Mouse (Mus musculus) left cerebral cortex, adult 11 months (tissue): ENCODE results near the gene Nfx1.

ENCODE experiments used
- DNase-seq: peaks from one replicate; pipeline ENCODE4 v3.0.0; 2022; ENCODE audit warnings: low spot score

Gene Nfx1

GRCm38 (mm10) chr4:41047524-41048271 lies 77.0 kb downstream of the Nfx1 start, which contains the start of gene Aqp7:
Gene Aqp7 (minus strand): TSS chr4:41048139.
- DNase-seq: no peak

GRCm38 (mm10) chr4:41048926-41049325 lies 78.2 kb downstream of the Nfx1 start:
- no peak for DNase-seq

DNA sequence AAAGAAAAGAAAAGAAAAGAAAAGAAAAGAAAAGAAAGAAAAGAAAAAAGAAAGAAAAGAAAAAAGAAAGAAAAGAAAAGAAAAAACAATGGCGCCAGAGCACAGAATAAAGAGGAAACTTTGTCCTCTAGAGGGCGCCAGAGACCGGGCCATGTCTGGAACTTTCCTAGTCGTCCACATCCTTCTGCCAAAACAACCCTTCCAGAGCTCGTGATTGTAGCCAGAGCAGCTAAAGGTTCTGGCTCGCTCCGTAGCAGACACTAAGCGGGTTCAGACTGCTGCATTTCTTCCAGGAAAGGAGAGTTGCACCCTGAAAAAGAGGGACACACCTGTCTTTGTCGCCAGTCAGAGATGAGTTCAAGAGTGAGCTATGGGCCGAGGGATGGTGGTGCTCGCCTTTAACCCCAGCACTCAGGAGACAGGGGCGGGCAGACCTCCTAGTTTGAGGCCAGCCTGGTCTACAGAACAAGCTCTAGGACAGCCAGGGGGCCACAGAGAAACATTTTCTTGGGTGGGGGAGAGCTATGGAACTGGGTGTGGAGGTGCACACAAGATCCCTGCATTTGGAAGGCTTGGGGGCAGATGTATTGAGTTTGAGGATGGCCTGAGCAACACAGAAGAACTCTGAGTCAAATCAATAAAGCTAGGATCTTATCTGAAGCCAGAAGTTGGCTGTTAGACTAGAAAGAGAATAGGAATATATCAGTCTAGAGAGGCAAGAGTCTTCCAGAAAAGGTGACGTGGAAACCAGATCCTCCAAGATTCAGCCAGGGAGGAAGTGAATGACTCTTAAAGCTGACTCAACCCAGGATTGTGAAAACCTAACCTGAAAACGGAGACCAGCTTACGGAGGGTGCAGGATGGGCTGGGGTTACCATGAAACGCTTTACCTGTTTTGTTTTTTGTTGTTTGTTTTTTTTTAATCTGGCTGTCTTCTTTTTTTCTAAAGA lies 80.3 kb downstream of the Nfx1 start:
- peak; percentile 57 for DNase-seq

DNA sequence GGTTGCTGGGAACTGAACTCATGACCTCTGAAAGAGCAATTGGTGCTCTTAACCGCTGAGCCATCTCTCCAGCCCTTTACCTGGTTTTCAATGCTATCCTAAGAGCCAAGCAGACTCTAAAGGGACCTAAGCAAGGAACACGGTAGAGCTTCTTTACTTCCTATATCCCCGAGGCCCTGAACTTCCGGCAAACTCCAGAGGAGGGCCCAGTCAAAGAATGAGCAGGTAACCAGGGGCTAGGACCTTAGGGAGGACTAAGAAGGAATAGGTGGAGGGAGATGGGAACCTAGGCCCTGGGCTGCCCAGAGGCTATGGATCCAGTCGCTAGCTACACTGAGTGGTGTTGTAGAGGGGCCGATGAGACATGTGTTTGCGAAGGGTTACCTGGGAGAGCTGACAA lies 81.1 kb downstream of the Nfx1 start:
- no peak for DNase-seq

DNA sequence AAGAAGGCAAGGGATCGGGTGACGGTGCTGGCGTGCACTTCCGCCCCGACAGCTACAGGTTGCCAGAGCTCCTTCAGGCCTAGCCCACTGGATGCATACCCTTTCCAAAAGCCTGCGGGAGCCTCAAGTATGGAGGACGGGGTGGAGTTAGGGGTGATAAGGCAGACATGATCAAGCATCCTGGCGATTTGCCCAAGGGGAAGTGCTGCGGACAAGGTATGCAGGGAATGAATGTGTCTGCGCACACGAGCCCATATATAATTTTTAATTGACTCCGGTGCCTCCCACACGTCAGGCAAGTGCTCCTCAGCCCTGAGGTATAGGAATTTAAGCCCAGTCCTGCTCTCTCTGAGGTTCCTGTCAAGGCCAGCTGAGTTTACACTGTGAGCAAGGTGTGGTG lies 84.4 kb downstream of the Nfx1 start:
- DNase-seq: no peak

DNA sequence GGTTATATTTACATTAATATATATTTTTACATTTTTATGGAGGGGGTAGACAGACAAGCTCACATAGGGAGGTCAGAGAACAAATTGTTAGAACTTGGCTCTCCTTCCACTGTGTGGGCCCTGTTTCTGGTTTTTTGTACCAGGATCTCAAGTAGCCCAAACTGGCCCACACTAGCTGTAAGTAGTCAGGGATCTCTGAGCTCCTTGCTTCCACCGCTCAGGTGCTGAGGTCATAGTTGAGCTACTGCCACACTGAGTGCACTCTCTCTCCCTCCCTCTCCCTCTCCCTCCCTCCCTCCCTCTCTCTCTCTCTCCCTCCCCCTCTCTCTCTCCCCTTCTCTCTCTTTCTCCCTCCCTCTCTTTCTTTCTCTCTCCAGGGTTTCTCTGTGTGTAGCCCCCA lies 85.5 kb downstream of the Nfx1 start:
- no peak for DNase-seq

DNA sequence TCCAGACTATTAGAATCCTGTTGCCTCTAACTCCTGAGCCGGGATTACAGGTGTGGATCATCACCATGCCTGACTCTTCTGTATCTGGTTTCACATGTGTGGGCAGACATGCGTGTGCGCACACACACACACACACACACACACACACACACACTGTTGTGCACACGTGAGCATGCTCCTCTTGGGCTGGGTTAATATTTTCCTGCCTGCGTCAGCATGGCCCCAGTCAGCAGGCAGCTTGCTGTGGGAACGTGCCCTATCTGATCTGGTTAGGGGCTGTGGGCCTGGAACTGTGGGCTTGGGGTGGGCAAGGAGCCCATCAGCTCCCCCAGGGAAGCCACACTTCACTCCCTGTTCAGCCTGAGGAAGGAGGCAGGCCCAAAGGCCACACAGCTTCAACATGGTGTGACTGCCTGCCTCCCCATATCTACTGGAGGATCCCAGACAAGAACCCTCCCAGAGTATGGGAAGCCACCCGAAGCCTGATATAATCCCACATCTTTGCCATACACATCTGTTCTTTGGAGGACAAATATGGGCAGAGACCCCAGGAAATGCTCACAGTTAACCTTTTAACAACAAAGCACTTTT lies 86.1 kb downstream of the Nfx1 start:
- DNase-seq: no peak

DNA sequence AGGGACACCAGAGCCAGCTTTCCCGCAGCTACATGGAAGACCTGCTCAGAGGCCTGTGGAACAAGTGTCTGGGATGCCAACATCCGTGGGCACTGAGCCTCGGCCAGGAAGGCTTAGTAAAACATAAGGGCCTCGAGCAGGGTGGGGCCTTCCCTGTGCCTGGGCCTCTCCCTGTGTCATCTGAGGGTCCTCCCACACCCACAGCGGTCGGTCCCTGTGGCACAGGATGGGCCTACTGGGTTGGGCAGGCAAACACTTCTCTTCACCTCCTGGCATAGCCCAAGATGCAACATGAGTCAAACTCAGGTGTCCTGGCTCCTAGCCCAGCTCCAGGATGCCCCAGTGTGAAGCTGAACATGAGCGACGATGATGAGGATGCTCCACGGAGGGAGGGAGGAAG lies 86.7 kb downstream of the Nfx1 start:
- no peak for DNase-seq

- DNase-seq: no peak
Measured at GRCm38 (mm10) chr4:41063351-41063750, 92.6 kb downstream of the Nfx1 start.

GRCm38 (mm10) chr4:41063894-41064673 lies 93.4 kb downstream of the Nfx1 start:
- no peak for DNase-seq

DNA sequence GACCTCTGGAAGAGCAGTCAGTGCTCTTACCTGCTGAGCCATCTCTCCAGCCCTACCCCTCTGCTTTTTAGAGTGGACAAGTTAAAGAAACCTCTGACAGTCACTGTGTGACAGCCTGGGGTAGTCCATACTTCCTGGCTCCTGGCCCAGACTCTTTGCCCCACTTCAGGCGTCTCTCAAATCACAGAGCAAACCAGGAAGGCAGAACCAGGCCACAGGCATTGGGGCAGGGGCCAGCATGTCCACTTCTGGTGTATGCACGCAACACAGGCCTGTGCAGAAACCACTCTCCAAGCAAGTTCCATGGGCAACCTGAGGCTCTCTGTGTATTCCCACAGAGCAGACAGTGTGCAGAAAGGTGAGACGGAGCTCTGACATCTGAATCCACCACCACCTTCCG lies 94.5 kb downstream of the Nfx1 start:
- no peak for DNase-seq

GRCm38 (mm10) chr4:41071500-41072429 lies 101.1 kb downstream of the Nfx1 start:
- DNase-seq: no peak

DNA sequence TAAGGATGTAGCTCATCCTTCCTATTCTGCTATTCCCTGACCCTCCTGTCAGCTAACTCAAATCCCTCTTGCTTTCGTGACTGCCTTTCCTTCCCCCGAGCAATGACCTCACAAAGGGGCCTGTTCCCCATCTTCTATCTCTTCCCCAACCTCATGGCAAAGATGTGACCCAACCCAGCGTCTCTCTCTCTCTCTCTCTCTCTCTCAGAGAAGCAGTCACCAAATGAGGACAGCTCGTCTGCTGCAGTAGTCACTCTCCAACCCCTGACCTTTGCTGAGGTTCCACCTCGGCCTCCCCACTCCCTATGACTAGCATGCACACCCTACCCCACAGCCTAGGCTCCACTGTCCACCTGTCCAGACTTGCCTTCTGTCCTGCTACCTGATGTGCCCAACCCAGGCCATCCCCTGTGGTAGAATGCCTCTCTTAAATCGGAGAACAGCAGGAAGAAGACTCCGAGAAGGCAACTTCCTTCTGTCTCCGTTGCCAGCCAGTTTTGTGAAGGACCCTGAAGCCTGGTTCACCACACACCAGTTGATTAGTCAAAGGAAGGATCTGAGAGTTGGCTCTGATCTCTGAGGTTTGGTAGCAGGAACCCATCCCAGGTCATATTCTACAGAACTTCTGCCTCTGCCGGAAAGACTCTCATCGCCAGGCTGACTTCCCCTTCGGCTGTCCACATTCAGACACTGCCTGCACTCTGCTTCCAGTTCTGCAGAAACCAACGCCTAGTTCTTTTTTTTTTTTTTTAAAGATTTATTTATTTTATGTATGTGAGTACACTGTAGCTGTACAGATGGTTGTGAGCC lies 102.5 kb downstream of the Nfx1 start:
- DNase-seq: no peak

DNA sequence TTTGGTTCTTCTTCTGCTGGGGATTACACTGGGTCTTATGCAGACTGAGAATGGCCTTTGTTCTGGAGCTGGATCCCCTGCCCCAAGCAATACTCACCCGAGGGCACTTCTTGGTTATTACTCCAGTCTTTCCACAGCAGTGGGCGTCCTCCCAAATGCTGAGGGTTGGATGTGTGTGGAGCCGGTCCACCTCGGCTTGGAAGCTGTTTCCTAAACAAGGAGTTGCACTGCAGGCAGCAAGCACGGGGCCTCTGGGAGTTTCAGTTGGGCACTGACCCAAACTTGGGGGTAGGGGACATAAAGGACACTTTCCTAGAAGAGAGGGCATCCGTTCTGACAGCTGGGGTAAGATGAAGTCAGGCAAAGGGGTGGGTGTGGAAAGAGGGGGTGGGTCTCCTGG lies 103.8 kb downstream of the Nfx1 start:
- DNase-seq: no peak
